Mouse (Mus musculus) forebrain, embryonic 14.5 days (tissue): ENCODE data around the gene Dusp22. TPM values are rescaled to one million over a fixed set of nuclear protein-coding genes. Genes with fewer than 3 reads are reported as not detected.

Experiments
- ATAC-seq: fragments of 200-750 bp; cut with Nextera tagmentation; 2 replicates; pipeline ENCODE4 v1.8.0; 2017; ENCODE audit warnings: mild to moderate bottlenecking, moderate library complexity
- DNase-seq: peaks from one replicate; pipeline ENCODE4 v3.0.0-alpha.2; 2015; ENCODE audit warnings: low spot score
- H3K27ac ChIP-seq: fragments of 300-500 bp; sonication (generic); 2 replicates; pipeline ENCODE4 v1.5.1; 2014; ENCODE audit warnings: low read depth, mild to moderate bottlenecking, control low read depth, low read length, moderate library complexity
- H3K27me3 ChIP-seq: fragments of 300-500 bp; sonication (generic); replicated peaks from 2 replicates; pipeline ENCODE4 v1.6.1; 2014; ENCODE audit warnings: low read length, control low read depth, mixed read lengths; ENCODE audit not compliant: control insufficient read depth, insufficient read depth
- H3K36me3 ChIP-seq: fragments of 300-500 bp; sonication (generic); 2 replicates; pipeline ENCODE4 v1.6.1; 2014; ENCODE audit warnings: low read length, control low read depth; ENCODE audit not compliant: control insufficient read depth, insufficient read depth
- H3K4me1 ChIP-seq: fragments of 300-500 bp; sonication (generic); 2 replicates; pipeline ENCODE4 v1.6.1; 2014; ENCODE audit warnings: antibody characterized with exemption, low read length, control low read depth; ENCODE audit not compliant: control insufficient read depth, insufficient read depth
- H3K4me2 ChIP-seq: fragments of 300-500 bp; sonication (generic); 2 replicates; pipeline ENCODE4 v1.6.1; 2014; ENCODE audit warnings: mild to moderate bottlenecking, control low read depth, low read length
- H3K4me3 ChIP-seq: fragments of 300-500 bp; sonication (generic); 2 replicates; pipeline ENCODE4 v1.5.1; 2014; ENCODE audit warnings: low read depth, low read length, control low read depth
- H3K9ac ChIP-seq: fragments of 300-500 bp; sonication (generic); 2 replicates; pipeline ENCODE4 v1.6.1; 2014; ENCODE audit warnings: mild to moderate bottlenecking, low read length, control low read depth, moderate library complexity
- H3K9me3 ChIP-seq: fragments of 300-500 bp; sonication (generic); replicated peaks from 2 replicates; pipeline ENCODE4 v1.6.1; 2016; ENCODE audit warnings: low read length, control low read depth, mixed read lengths; ENCODE audit not compliant: control insufficient read depth
- WGBS: fragments of 180-500 bp; shearing (Covaris S2); extraction: QIAGEN DNeasy Blood & Tissue Kit; methylation state at CpG from one replicate; pipeline ENCODE4 v1.1.7; 2014; 5-methylcytosine and 5-hydroxymethylcytosine counted together
- polyA plus RNA-seq: library from polyadenylated mRNA; unstranded; fragments of >200 nt; fragmentation: Nextera tagmentation; extraction: Ambion mirVana; gene quantifications from 2 replicates; pipeline ENCODE4 v1.2.1, GENCODE M21; 2014

Dusp22 gene
- polyA plus RNA-seq, 1 experiment from 2014 or later: 11.5 TPM

GRCm38 (mm10) chr13:30754825-30755476 is 95.2 kb downstream of the Dusp22 start:
- Histone ChIP-seq H3K27ac (no peak overlapping the region), H3K4me2 (no peak overlapping the region), H3K27me3 (peaks cover 15% of the 10 kb centered on the region), H3K36me3 (no peaks in the 10 kb centered on the region), H3K4me3 (no peak overlapping the region), H3K4me1 (peaks cover under 1% of the 10 kb centered on the region), H3K9me3 (no peaks in the 10 kb centered on the region), H3K9ac (no peak overlapping the region)
- ATAC-seq (no peak), DNase-seq (no peak)
- WGBS: 87% methylated on average over 10 of the region's 10 CpGs

- Histone ChIP-seq H3K27me3 (peaks cover 8% of the 10 kb centered on the region), H3K9ac (no peak overlapping the region), H3K4me3 (no peak overlapping the region), H3K4me2 (no peak overlapping the region), H3K36me3 (no peaks in the 10 kb centered on the region), H3K9me3 (no peaks in the 10 kb centered on the region), H3K27ac (no peak overlapping the region), H3K4me1 (no peaks in the 10 kb centered on the region)
- ATAC-seq (no peak), DNase-seq (no peak)
- 76% methylated on average over 3 of the region's 3 CpGs for WGBS
Measured at GRCm38 (mm10) chr13:30755577-30755976, 95.8 kb downstream of the Dusp22 start.

- H3K4me1 ChIP-seq: no peaks in the 10 kb centered on the region
- H3K27ac ChIP-seq: no peak overlapping the region
- H3K9ac ChIP-seq: no peak overlapping the region
- no peaks in the 10 kb centered on the region for H3K9me3 ChIP-seq
- no peak for ATAC-seq
- DNase-seq: no peak
- no peak overlapping the region for H3K4me2 ChIP-seq
- no peaks in the 10 kb centered on the region for H3K36me3 ChIP-seq
- no peak overlapping the region for H3K4me3 ChIP-seq
- WGBS: 70% methylated on average over 9 of the region's 9 CpGs
- peaks cover 7% of the 10 kb centered on the region for H3K27me3 ChIP-seq
Measured at GRCm38 (mm10) chr13:30755998-30756639, 96.3 kb downstream of the Dusp22 start.

- H3K27ac ChIP-seq: no peak overlapping the region
- no peaks in the 10 kb centered on the region for H3K27me3 ChIP-seq
- no peak overlapping the region for H3K4me2 ChIP-seq
- H3K4me3 ChIP-seq: no peak overlapping the region
- WGBS: 87% methylated on average over 14 of the region's 14 CpGs
- ATAC-seq (no peak), DNase-seq (no peak)
- no peaks in the 10 kb centered on the region for H3K9me3 ChIP-seq
- H3K4me1 ChIP-seq: no peaks in the 10 kb centered on the region
- H3K36me3 ChIP-seq: no peaks in the 10 kb centered on the region
- no peak overlapping the region for H3K9ac ChIP-seq
Measured at GRCm38 (mm10) chr13:30757264-30757900, 97.6 kb downstream of the Dusp22 start.

- Histone ChIP-seq H3K27ac (no peak overlapping the region), H3K4me2 (no peak overlapping the region), H3K9ac (no peak overlapping the region), H3K36me3 (no peaks in the 10 kb centered on the region), H3K27me3 (no peaks in the 10 kb centered on the region), H3K4me1 (no peaks in the 10 kb centered on the region), H3K9me3 (no peaks in the 10 kb centered on the region), H3K4me3 (no peak overlapping the region)
- WGBS: 64% methylated on average over 11 of the region's 11 CpGs
- DNase-seq (no peak), ATAC-seq (no peak)
Measured at GRCm38 (mm10) chr13:30758789-30759381, 99.1 kb downstream of the Dusp22 start.

GRCm38 (mm10) chr13:30760374-30761090 is 100.7 kb downstream of the Dusp22 start:
- Histone ChIP-seq H3K36me3 (no peaks in the 10 kb centered on the region), H3K4me2 (no peak overlapping the region), H3K4me3 (no peak overlapping the region), H3K9me3 (no peaks in the 10 kb centered on the region), H3K9ac (no peak overlapping the region), H3K27me3 (no peaks in the 10 kb centered on the region), H3K27ac (no peak overlapping the region), H3K4me1 (no peaks in the 10 kb centered on the region)
- no peak for ATAC-seq
- whole genome bisulfite sequencing: 77% methylated on average over 3 of the region's 3 CpGs
- DNase-seq: no peak

Other genes starting within 250 kb of the Dusp22 start
- gene Uqcrfs1, start 114.6 kb upstream of the Dusp22 start, polyA plus RNA-seq: 270 and 273 TPM in 2 replicates
- gene Irf4, start 89.2 kb downstream of the Dusp22 start, polyA plus RNA-seq: 0.04 and 0.10 TPM in 2 replicates